In genomic region chr9:72260337-72260736, GRCm38 (mm10) we compare ENCODE assay signal across 9 mouse cellular contexts. TPM values are rescaled to one million over a fixed set of nuclear protein-coding genes. Genes with fewer than 3 reads are reported as not detected.
A peak's percentile ranks its signal among the peaks of the same experiment; 100 is the strongest.
DNase-seq lines count a peak whose midpoint lies in the region; ATAC-seq and TF ChIP-seq lines count a peak whose summit lies in the region.
"Had no signal": no experiment of that assay in that cellular context is flagged by ENCODE, and none has a peak within 500 bp of the region (broad histone marks: within the 10 kb centered on the region; RNA-seq: fewer than 3 reads in every experiment).

No protein-coding gene starts in this region.

- peak; percentile 50 for TF ChIP-seq CTCF in left cerebral cortex, adult 2 months (IDR thresholded peaks at IDR 0.05)

- no peak overlapping the region for H3K9ac ChIP-seq in kidney, embryonic 14.5 days (ENCODE audit: low read depth, low read length)
- H3K9ac ChIP-seq in neural tube, embryonic 15.5 days (replicated peaks), result no peak overlapping the region

- H3K4me3 ChIP-seq in left cerebral cortex, adult 2 months, result no peak overlapping the region
- H3K4me3 ChIP-seq in kidney, embryonic 14.5 days (ENCODE audit: low read length), result no peak overlapping the region
- H3K4me3 ChIP-seq in neural tube, embryonic 15.5 days (replicated peaks), result no peak overlapping the region
- H3K4me3 ChIP-seq: myocyte had no signal

- no peaks in the 10 kb centered on the region for H3K4me1 ChIP-seq in kidney, embryonic 14.5 days (ENCODE audit: control insufficient read depth, insufficient read depth, low read length)
- no peaks in the 10 kb centered on the region for H3K4me1 ChIP-seq in neural tube, embryonic 15.5 days

- H3K9me3 ChIP-seq in kidney, embryonic 14.5 days (ENCODE audit: control insufficient read depth, low read length), result no peaks in the 10 kb centered on the region
- no peaks in the 10 kb centered on the region for H3K9me3 ChIP-seq in neural tube, embryonic 15.5 days (replicated peaks)

- peak; percentile 69; the same call in 1 of the 2 replicates for ATAC-seq in kidney, embryonic 14.5 days (ENCODE audit: low FRiP score, low TSS enrichment)
- ATAC-seq in megakaryocyte progenitor cell, adult 5-6 weeks (replicated peaks; ENCODE audit: poor library complexity), result peak; percentile 88
- ATAC-seq in cerebellum, adult (ENCODE audit: insufficient number of reproducible peaks, low FRiP score, low TSS enrichment), result no peak
- no peak for ATAC-seq in neural tube, embryonic 15.5 days (ENCODE audit: low FRiP score)

- H3K4me2 ChIP-seq in kidney, embryonic 14.5 days (replicated peaks; ENCODE audit: low read depth, low read length), result no peak overlapping the region
- H3K4me2 ChIP-seq in neural tube, embryonic 15.5 days, result no peak overlapping the region

- no peak for DNase-seq in left cerebral cortex, adult 2 months (ENCODE audit: extremely low spot score in 1 of 2, low spot score in 2 of 2)
- no peak for DNase-seq in left cerebral cortex, adult 8-10 months (ENCODE audit: low spot score in 2 of 2)
- DNase-seq in ZHBTc4 (ENCODE audit: low read depth, low spot score), result peak; percentile 80
- DNase-seq in ovary, postnatal 36 days (ENCODE audit: low spot score), result no peak

- H3K27ac ChIP-seq in left cerebral cortex, adult 2 months, result no peak overlapping the region
- no peak overlapping the region for H3K27ac ChIP-seq in kidney, embryonic 14.5 days (ENCODE audit: low read depth, low read length)
- H3K27ac ChIP-seq in neural tube, embryonic 15.5 days (replicated peaks), result no peak overlapping the region

- intact Hi-C loops in left cerebral cortex, adult 2 months (cut with DNase I), result loop anchor here (5.0 kb wide), 1 partner anchor 147 kb away; no protein-coding TSS in a partner anchor

- no peaks in the 10 kb centered on the region for H3K27me3 ChIP-seq in kidney, embryonic 14.5 days (ENCODE audit: control insufficient read depth, insufficient read depth, low read length)
- no peaks in the 10 kb centered on the region for H3K27me3 ChIP-seq in neural tube, embryonic 15.5 days (replicated peaks)

- H3K36me3 ChIP-seq in kidney, embryonic 14.5 days (ENCODE audit: control insufficient read depth, insufficient read depth, low read length), result no peaks in the 10 kb centered on the region
- H3K36me3 ChIP-seq in neural tube, embryonic 15.5 days, result no peaks in the 10 kb centered on the region

- WGBS in kidney, embryonic 14.5 days, result 23% methylated on average over 7 of the region's 7 CpGs
- WGBS in neural tube, embryonic 15.5 days, result 30% methylated on average over 6 of the region's 7 CpGs

RNA-seq across cellular contexts. Expression of gene Zfp280d, which starts 14.3 kb away (rescaled TPM):
- 10 to 100 TPM; 49.0 to 61.4 TPM for total RNA-seq in left cerebral cortex, adult 2 months (2021)
- 10 to 100 TPM; 52.8 to 56.3 (median 54.7) TPM for total RNA-seq in left cerebral cortex, adult 8-10 months (2022)
- 41.6 and 51.3 TPM in 2 replicates for polyA plus RNA-seq in kidney, embryonic 14.5 days (2014; fragmentation: Nextera tagmentation; extraction: Ambion mirVana)
- total RNA-seq in megakaryocyte progenitor cell, adult 5-6 weeks (2015), result 82.2 and 101 TPM in 2 replicates
- total RNA-seq in megakaryocyte progenitor cell, adult 5-6 weeks (2017), result 40.6 and 59.9 TPM in 2 replicates
- 34.0 and 34.5 TPM in 2 replicates for polyA plus RNA-seq in neural tube, embryonic 15.5 days (2015; fragmentation: Nextera tagmentation; extraction: Ambion mirVana)

Comparison
In these comparisons a context has a peak if more than half of its experiments do, and no peak if none do; other contexts are left out.
1. ATAC-seq: peak in kidney, embryonic 14.5 days (single experiment) and megakaryocyte progenitor cell, adult 5-6 weeks (single experiment); none in cerebellum, adult (single experiment) and neural tube, embryonic 15.5 days (single experiment).